Mouse (Mus musculus) forebrain, embryonic 10.5 days (tissue): ENCODE measurements around the gene Pam. TPM values are rescaled to one million over a fixed set of nuclear protein-coding genes. Genes with fewer than 3 reads are reported as not detected.

ENCODE experiments used
- DNase-seq: peaks from one replicate; pipeline ENCODE4 v3.0.0-alpha.2; 2017; ENCODE audit warnings: low spot score; ENCODE audit errors: extremely low spot score
- H3K27ac ChIP-seq: fragments of 300-500 bp; sonication (generic); 2 replicates; pipeline ENCODE4 v1.5.1; 2016; ENCODE audit warnings: mild to moderate bottlenecking
- H3K27me3 ChIP-seq: fragments of 300-500 bp; sonication (generic); 2 replicates; pipeline ENCODE4 v1.6.1; 2016; ENCODE audit warnings: mild to moderate bottlenecking; ENCODE audit not compliant: poor library complexity, severe bottlenecking
- H3K36me3 ChIP-seq: fragments of 300-500 bp; sonication (generic); replicated peaks from 2 replicates; pipeline ENCODE4 v1.6.1; 2016; ENCODE audit warnings: mild to moderate bottlenecking, moderate library complexity
- H3K4me1 ChIP-seq: fragments of 300-500 bp; sonication (generic); 2 replicates; pipeline ENCODE4 v1.6.1; 2016
- H3K4me3 ChIP-seq: fragments of 300-500 bp; sonication (generic); 2 replicates; pipeline ENCODE4 v1.5.1; 2016; ENCODE audit warnings: mild to moderate bottlenecking, moderate library complexity
- H3K9me3 ChIP-seq: fragments of 300-500 bp; sonication (generic); 2 replicates; pipeline ENCODE4 v1.6.1; 2016; ENCODE audit warnings: mild to moderate bottlenecking, moderate library complexity
- WGBS: fragments of 180-500 bp; shearing (Covaris S2); methylation state at CpG from one replicate; pipeline ENCODE4 v1.1.7; 2016; 5-methylcytosine and 5-hydroxymethylcytosine counted together
- polyA plus RNA-seq: library from polyadenylated mRNA; unstranded; fragments of >200 nt; fragmentation: Nextera tagmentation; extraction: Ambion mirVana; gene quantifications from 2 replicates; pipeline ENCODE4 v1.2.1, GENCODE M21; 2016

Gene Pam
- polyA plus RNA-seq, 1 experiment from 2014 or later, result 13.8 TPM

- peaks cover 31% of the 10 kb centered on the region for H3K4me1 ChIP-seq
- no peaks in the 10 kb centered on the region for H3K27me3 ChIP-seq
- no peak overlapping the region for H3K27ac ChIP-seq
- no peak for DNase-seq
- no peaks in the 10 kb centered on the region for H3K9me3 ChIP-seq
- no peak overlapping the region for H3K4me3 ChIP-seq
- 95% methylated on average over 13 of the region's 13 CpGs for WGBS
- H3K36me3 ChIP-seq, result no peaks in the 10 kb centered on the region
Measured at GRCm38 (mm10) chr1:97851601-97852175, 243.8 kb downstream of the Pam start.

DNA sequence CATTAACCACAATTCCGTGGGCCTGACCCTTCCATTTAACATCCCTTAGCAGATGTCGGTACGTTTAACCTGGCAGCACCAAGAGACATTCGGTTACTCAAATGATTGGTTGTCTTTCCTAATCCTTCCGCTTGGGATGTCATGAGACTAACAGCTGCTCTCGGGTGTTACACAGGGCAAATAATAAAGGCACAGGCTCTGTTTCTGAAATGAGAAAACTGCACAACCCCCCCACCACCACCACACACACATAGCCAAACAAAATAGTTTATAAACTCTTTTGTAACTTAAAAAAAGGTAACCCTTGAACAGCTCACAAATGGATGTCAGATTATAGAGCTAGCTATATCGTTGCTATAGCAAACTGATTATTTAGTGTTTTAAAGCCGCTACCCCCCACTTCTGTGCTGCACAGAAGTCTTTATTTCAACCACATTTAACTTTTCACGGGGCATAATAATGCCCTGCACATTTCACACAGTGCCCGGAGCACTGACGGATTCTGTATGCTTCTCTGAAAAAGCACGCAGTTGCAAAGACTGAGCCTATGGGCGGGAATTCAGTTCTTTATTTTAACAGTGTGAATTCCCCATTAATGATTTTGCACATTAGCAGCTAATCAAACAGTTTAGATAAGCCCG is 246.7 kb downstream of the Pam start:
- no peak overlapping the region; the same call in 1 of the 2 replicates for H3K4me3 ChIP-seq
- H3K36me3 ChIP-seq, result no peaks in the 10 kb centered on the region
- no peaks in the 10 kb centered on the region for H3K9me3 ChIP-seq
- H3K27ac ChIP-seq, result peak overlapping the region; percentile 53
- H3K4me1 ChIP-seq, result peaks cover 31% of the 10 kb centered on the region
- 32% methylated on average over 14 of the region's 14 CpGs for WGBS
- DNase-seq, result peak; percentile 38
- H3K27me3 ChIP-seq, result no peaks in the 10 kb centered on the region

DNA sequence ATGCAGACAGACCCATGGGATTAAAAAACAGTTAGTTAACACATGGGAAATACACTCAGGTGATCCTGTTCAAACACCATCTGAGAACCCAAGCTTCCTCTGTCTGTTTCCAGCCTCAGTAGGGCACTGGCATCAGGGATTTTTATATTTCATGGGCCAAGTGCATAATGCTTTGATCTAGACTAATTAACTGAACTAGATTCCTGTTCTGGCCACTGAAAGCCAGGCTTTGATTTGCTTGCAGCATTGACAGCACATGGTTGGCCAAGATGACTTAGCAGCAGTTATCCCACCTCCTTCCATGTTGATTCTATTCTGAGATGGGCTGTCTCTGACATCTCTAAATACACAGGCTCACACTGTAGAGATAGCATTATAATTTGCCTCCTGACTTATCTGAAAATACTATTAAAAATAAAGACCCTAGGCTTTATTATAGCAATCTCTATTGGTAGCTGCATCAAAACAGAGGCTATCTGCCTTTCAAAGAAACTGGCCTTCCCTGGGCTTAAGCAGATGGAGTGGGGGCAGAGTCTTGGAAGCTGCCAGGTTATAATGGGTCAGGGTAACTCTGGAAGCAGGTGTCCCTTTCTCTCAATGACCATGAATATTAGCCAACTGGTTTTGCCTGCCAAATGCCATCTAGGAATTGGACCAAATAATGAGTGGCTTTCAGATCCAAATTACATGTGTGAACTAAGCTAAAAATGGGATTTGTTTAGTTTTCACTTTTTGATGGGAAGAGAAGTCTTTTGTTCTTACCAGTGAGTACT is 252.0 kb downstream of the Pam start:
- H3K9me3 ChIP-seq, result no peaks in the 10 kb centered on the region
- no peak overlapping the region for H3K27ac ChIP-seq
- DNase-seq, result no peak
- H3K27me3 ChIP-seq, result no peaks in the 10 kb centered on the region
- no peak overlapping the region for H3K4me3 ChIP-seq
- no peaks in the 10 kb centered on the region for H3K36me3 ChIP-seq
- H3K4me1 ChIP-seq, result peaks cover 20% of the 10 kb centered on the region

DNA sequence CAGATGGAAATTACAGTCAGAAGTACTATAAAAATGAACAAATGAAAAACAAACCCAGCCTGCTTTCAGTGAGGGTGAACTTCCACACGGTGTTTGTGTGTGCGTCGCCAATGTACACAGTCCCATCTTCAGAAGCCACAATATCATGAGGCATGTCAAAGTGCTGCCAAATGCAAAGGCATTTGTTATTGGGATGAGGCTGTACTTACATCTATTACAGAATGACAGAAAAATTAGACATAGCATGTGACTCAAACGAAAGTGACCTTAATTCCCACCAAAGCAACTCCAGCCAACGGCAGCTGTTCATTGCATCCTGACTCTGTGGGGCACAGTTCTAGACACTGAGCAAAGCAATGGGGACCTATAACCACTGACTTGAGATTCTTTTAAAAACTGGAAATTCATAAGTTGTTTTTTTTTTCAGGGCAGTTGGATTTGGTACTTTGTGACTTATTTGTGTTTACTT is 261.1 kb downstream of the Pam start:
- no peak overlapping the region for H3K4me3 ChIP-seq
- H3K27me3 ChIP-seq, result no peaks in the 10 kb centered on the region
- H3K9me3 ChIP-seq, result no peaks in the 10 kb centered on the region
- H3K27ac ChIP-seq, result no peak overlapping the region
- H3K4me1 ChIP-seq, result no peaks in the 10 kb centered on the region
- 97% methylated on average over 5 of the region's 5 CpGs for WGBS
- no peaks in the 10 kb centered on the region for H3K36me3 ChIP-seq
- no peak for DNase-seq

DNA sequence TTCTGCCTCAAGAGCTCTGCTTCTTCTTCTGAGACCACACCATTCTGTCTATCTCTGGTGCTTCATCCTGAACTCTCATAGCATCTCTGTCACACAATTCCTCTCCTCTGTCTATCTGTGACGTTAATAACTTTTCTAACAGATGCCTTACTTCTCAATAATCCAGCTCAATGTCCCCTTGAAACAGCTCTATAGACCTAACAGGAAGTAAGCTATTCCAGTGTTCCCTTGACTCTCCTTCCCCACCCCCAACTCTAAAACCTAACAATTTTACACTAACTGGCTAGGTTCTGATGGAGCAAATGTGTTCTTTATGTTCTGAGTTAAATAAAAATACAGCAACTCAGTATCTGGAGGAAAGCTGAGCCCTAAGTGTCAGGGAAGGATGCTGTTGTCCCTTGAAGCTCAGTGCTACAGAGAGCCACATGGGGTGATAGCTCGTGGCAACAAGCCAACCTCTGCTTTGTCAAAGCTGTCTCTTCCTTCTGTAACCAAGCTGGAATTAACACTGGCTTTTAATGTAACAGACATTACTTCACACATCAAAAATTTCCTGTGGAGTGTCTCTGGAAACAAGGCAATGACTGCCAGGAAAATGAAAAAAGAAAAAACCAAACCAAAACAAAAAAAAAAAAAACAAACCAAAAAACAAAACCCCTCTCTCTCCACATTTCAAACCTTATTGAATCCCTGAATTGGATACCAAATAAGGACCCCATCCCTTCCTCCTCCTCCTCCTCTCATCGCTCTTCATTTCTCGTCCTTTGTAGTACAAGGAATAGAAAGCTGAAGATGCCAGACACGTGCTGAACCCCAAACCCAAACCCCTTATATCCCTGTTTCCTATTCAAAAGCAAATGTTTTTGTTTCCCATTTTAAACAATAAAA is 261.7 kb downstream of the Pam start:
- no peak overlapping the region for H3K4me3 ChIP-seq
- H3K27ac ChIP-seq, result no peak overlapping the region
- WGBS, result 84% methylated on average over 5 of the region's 5 CpGs
- DNase-seq, result no peak
- H3K36me3 ChIP-seq, result no peaks in the 10 kb centered on the region
- no peaks in the 10 kb centered on the region for H3K4me1 ChIP-seq
- no peaks in the 10 kb centered on the region for H3K9me3 ChIP-seq
- no peaks in the 10 kb centered on the region for H3K27me3 ChIP-seq

DNA sequence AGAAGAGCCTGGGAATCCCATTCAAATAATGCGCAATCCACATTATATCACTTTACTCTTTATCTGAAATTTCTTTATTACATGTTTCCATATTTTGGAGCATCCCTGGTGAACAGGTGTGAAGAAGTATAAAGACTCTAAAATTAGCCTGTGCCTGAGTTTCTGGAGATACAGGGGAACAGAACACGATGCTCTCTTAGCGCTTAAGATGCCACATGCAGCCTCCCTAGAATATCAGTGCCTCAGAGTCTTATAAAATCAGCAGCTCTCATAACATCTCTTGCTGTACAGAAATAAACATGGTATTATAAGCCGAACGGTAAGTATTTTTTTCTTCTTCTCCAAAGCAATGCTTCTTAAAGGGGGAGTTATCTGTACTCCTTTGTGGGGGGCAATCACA is 267.4 kb downstream of the Pam start:
- no peak overlapping the region for H3K27ac ChIP-seq
- no peaks in the 10 kb centered on the region for H3K27me3 ChIP-seq
- DNase-seq, result no peak
- no peaks in the 10 kb centered on the region for H3K4me1 ChIP-seq
- H3K9me3 ChIP-seq, result no peaks in the 10 kb centered on the region
- no peaks in the 10 kb centered on the region for H3K36me3 ChIP-seq
- 97% methylated on average over 5 of the region's 5 CpGs for WGBS
- no peak overlapping the region for H3K4me3 ChIP-seq

DNA sequence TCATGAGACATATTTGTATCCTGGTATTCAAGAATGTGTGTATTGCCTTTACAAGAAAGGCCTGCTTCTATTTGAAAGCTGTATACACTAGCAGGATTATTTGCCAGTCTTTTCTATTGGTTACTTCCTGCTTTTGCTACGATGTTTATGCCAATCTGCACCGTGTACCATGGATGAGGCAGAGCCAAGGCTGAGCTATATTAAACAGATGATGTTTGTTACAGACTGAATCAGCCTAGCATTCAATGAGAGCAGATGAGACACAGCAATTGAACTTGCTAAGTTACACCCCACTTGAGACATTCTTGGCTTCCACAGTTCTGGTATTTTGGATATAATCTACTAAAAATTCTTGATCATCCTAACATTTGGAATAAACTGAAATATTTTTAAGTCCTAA is 267.9 kb downstream of the Pam start:
- WGBS, result 86% methylated on average over 2 of the region's 2 CpGs
- H3K4me3 ChIP-seq, result no peak overlapping the region
- no peaks in the 10 kb centered on the region for H3K9me3 ChIP-seq
- DNase-seq, result no peak
- no peaks in the 10 kb centered on the region for H3K4me1 ChIP-seq
- H3K36me3 ChIP-seq, result no peaks in the 10 kb centered on the region
- no peaks in the 10 kb centered on the region for H3K27me3 ChIP-seq
- no peak overlapping the region for H3K27ac ChIP-seq

DNA sequence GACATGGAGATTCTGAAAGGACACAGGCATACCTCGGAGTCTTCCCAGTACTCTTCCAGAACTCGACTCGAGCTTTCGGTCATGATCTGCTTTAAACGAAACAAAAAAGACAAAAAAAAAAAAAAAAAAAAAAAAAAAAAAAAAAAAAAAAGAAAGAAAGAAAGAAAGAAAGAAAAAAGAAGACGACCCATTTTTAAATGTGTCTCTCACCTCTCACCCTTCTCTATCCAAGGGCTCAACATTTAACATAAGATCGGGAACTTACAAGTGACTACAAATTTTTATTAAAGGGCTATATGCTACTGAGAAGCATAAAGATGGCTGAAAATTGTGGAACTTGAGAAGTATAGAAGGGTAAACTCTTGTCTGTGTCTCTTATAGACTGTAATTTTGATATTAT is 272.5 kb downstream of the Pam start:
- WGBS, result 95% methylated on average over 7 of the region's 7 CpGs
- H3K27ac ChIP-seq, result no peak overlapping the region
- H3K4me3 ChIP-seq, result no peak overlapping the region
- H3K4me1 ChIP-seq, result no peaks in the 10 kb centered on the region
- no peak for DNase-seq
- H3K9me3 ChIP-seq, result no peaks in the 10 kb centered on the region
- H3K27me3 ChIP-seq, result no peaks in the 10 kb centered on the region
- H3K36me3 ChIP-seq, result no peaks in the 10 kb centered on the region; the same call in 1 of the 2 replicates

DNA sequence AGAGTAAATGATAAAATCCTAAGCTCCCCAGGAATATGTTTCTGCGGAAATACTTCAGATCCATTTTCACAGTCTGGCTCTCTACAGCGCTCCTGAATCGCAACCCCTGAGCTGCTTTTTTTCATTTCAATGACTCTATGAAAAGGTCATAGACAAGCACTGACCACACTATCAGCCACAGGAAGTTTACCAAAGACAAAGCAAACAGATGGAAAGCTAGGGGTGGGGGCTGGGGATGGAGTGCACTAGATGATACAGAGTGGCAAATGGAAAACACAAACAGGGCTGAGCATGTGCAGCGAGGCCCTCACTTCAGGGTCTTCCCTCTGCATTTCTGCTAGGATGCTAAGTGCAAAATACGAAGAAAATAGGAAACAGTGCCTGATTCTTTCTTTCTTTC is 273.2 kb downstream of the Pam start:
- H3K4me1 ChIP-seq, result no peaks in the 10 kb centered on the region
- DNase-seq, result no peak
- no peaks in the 10 kb centered on the region; the same call in 1 of the 2 replicates for H3K36me3 ChIP-seq
- H3K4me3 ChIP-seq, result no peak overlapping the region
- no peak overlapping the region for H3K27ac ChIP-seq
- H3K9me3 ChIP-seq, result no peaks in the 10 kb centered on the region
- 88% methylated on average over 5 of the region's 5 CpGs for whole genome bisulfite sequencing
- no peaks in the 10 kb centered on the region for H3K27me3 ChIP-seq

DNA sequence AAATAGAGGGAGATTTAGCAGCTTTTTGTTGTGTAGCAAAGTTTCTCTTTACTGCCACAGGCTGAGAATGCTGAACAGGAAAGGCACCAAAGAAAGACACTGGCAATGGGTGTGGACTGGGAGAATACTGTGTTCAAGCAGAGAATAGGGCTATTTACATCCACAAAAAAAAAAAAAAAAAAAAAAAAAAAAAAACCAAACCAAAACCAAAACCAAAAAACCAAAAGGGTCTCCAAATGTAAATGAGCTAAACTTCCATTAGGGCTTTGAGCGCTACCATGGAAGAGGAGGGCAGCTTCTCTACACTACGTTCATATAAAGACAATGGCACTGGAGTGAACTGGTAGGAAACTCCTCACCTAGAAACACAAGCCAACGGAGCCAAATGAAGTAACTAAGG is 274.2 kb downstream of the Pam start:
- 89% methylated on average over 3 of the region's 3 CpGs for WGBS
- Histone ChIP-seq H3K27ac (no peak overlapping the region), H3K36me3 (no peaks in the 10 kb centered on the region; the same call in 1 of the 2 replicates), H3K9me3 (no peaks in the 10 kb centered on the region), H3K4me3 (no peak overlapping the region), H3K4me1 (no peaks in the 10 kb centered on the region), H3K27me3 (no peaks in the 10 kb centered on the region)
- DNase-seq, result no peak

- H3K4me3 ChIP-seq, result no peak overlapping the region
- no peak overlapping the region for H3K27ac ChIP-seq
- DNase-seq, result no peak
- WGBS, result 59% methylated on average over 2 of the region's 2 CpGs
- no peaks in the 10 kb centered on the region for H3K27me3 ChIP-seq
- H3K36me3 ChIP-seq, result no peaks in the 10 kb centered on the region
- no peaks in the 10 kb centered on the region for H3K9me3 ChIP-seq
- no peaks in the 10 kb centered on the region for H3K4me1 ChIP-seq
Measured at GRCm38 (mm10) chr1:97809255-97809912, 286.1 kb downstream of the Pam start.

GRCm38 (mm10) chr1:97804520-97804919 is 290.9 kb downstream of the Pam start:
- peaks cover 3% of the 10 kb centered on the region; the same call in 1 of the 2 replicates for H3K9me3 ChIP-seq
- H3K27me3 ChIP-seq, result no peaks in the 10 kb centered on the region
- H3K4me3 ChIP-seq, result no peak overlapping the region
- DNase-seq, result no peak
- H3K4me1 ChIP-seq, result no peaks in the 10 kb centered on the region
- H3K27ac ChIP-seq, result no peak overlapping the region
- no peaks in the 10 kb centered on the region for H3K36me3 ChIP-seq
